Mouse (Mus musculus) heart, postnatal 0 days (tissue): ENCODE data around the gene Fgb.

ENCODE experiments used
- CTCF ChIP-seq: IDR thresholded peaks from 2 replicates; pipeline ENCODE4 v1.5.1; 2016; ENCODE audit warnings: antibody characterized with exemption, control low read depth, low read depth
- EP300 ChIP-seq: IDR thresholded peaks from 2 replicates; pipeline ENCODE4 v1.6.1; 2016; ENCODE audit warnings: antibody characterized with exemption, low read depth

DNA sequence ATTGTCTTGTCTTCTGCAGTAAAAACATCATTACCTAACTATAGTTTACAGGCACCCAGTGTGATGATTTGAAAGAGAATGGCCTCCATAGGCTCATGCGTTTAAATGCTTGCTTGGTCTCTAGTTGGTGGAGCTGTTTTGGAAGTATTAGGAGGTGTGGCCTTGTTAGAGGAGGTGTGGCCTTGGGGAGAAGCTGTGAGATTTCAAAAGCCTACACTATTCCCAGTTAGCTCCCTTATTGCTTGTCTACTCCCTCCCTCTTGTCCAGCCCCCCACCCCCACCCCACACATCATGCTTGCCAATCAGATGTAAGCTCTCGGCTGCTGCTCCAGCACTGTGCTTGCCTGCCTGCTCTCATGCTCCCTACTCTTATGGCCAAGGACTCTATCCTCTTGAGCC, 7.4 kb upstream of the Fgb start:
- TF ChIP-seq CTCF (no peak), EP300 (no peak)
